Mouse (Mus musculus) brain, embryonic 14.5 days (tissue): ENCODE measurements at regions not wholly inside any gene's neighbourhood (a gene's known extent, or its start where the extent isn't known, plus 50 kb on each side); places are given as distances from the start of the nearest gene placed in this dataset.
"Not testable (repeated sequence)": the region's sequence is repeated elsewhere in the genome, so short reads cannot be mapped to it uniquely, and the experiment has no call there.

Source experiments
- DNase-seq: peaks from one replicate; pipeline ENCODE4 v3.0.0-alpha.2; 2011; ENCODE audit warnings: low read depth
- CTCF ChIP-seq: fragments of 200-500 bp; IDR thresholded peaks from 2 replicates; pipeline ENCODE4 v1.5.1; 2012; ENCODE audit warnings: inconsistent platforms, mild to moderate bottlenecking, moderate library complexity, borderline replicate concordance; ENCODE audit not compliant: insufficient read depth, insufficient read length; ENCODE audit errors: extremely low read depth
- POLR2A ChIP-seq: fragments of 200-500 bp; IDR thresholded peaks from 2 replicates; pipeline ENCODE4 v1.6.1; 2012; ENCODE audit warnings: mild to moderate bottlenecking, inconsistent platforms, borderline replicate concordance; ENCODE audit not compliant: poor library complexity, insufficient read depth, insufficient read length, severe bottlenecking; ENCODE audit errors: extremely low read depth

DNA sequence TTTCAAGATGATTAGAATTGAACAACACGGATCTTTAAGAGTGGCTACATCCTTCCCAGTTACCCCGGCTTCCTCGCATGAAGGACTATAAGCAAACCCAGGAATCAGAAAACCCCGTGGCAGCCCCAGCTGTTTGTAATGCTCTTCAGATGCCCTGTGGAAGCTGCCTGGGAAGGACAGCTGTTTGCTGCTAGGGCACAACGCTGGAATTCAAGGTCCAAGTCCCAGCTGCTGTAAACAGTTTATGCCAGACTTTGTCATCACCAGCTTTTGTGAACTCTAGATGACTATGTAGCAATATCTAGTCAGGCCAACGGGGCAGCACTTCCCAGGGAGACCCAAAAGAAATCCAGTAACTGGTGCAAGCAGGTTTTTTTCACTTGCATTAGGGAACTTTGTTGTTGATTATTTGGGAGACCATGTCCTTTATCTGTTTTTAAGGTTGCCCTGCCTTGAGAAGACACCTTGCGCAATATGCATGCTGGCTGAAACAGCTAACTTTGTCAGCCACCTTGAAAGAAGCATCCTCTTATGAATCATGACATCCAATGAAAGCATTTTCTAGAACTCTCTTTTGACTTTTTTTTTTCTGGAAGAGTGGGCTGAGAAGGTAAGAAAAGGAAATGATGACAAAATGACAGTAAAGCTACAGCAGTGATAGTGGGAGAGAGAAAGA, 481.5 kb upstream of the Dab2 start:
- no peak for DNase-seq
- TF ChIP-seq POLR2A (no peak), CTCF (no peak)

DNA sequence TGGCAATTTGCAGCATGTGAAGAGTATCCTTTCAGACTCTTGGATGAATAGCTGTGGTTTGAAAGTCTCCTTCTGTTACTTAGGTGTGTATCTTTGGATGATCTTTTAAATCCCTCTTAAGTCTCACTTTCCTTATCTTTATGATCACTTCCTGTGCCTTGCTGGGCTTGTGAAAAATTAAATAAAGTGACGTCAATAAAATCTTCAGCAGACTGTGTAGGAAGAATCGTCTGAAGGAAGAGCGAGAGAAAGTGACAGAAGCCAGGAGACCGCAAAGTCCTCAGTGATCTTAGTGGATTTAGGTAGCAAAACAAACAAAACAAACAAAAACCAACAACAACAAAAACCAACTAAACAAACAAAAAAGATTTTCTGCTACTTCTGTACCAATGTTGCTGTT, 459.6 kb upstream of the Dab2 start:
- TF ChIP-seq CTCF = no peak

GRCm38 (mm10) chr15:5841369-5842149, 458.0 kb upstream of the Dab2 start:
- DNase-seq = not testable (repeated sequence)

More for the DNA sequence above, 459.6 kb upstream of the Dab2 start:
- no peak for DNase-seq

DNA sequence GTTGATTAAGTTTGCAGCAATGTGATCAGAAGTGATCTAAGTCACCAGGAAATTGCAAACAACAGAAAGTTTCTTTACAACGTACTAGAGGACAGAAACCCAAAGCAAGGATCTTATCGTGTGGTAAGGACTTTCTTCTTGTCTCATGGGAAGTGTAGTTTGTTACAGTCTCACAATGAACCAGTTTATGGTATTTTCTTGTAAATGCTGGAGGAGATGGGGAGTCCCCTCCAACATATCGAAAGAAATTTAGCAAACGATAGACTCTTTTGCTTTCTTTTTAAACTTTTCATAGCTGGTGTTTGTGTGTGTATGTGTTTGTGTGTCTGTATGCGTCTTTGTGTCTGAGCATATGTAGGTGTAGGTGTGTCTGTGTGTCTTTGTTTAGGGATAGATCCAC, 453.0 kb upstream of the Dab2 start:
- TF ChIP-seq POLR2A (no peak), CTCF (no peak)

DNA sequence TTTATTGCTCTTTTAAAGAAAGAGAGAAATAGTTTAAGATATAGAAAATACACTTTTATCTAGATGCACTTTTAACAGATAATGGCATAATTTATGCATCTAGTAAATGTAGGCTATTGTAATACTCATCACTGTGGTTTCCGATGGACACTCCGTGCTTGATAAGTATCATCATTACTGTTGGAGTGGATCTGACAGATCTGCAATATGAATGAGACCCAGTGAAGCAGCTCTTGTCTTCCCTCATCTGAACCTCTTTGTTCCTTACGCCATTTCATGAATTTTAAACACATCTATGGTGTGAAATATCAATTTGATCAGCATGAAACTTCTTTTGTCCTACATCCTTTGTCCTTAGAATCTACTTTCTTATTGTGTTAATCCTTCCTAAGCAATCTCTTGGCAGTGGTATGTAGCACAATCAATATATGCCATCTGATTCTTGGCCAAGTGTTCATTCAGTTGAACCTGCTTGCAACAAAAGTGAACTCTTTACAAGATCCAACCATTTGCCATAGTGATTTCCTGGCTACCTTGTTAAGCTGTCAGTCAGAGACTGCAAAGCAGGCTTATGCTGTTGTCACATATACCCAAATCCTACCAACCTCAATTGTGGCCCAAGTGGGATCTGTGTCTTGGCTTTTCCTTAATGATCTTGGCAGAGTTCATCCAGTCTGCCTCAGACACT, 452.0 kb upstream of the Dab2 start:
- no peak for TF ChIP-seq CTCF
- TF ChIP-seq POLR2A = no peak
- peak; percentile 69 for DNase-seq

More for the DNA sequence above, 453.0 kb upstream of the Dab2 start:
- DNase-seq = no peak

- no peak for DNase-seq
- TF ChIP-seq POLR2A = no peak
- no peak for TF ChIP-seq CTCF
Measured at GRCm38 (mm10) chr15:5852523-5852922, 447.1 kb upstream of the Dab2 start.

DNA sequence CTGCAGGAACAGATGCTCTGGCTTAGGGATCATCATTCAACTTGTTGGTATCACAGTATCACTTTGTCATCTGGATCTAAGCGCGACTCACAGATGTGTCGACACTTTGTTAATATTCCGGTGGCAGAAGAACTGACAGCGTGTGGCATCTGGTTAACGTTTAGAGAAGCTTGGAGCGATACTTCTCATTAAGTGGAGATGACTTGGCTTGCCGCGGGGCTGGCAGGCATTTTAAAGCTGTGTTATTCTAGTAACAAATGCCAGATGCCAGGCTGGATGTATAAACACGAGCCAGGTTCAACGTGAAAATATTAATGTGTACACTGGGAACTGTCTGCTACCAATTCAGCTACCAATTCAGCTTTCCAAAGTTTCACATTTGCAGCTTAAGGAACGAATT, 430.3 kb upstream of the Dab2 start:
- TF ChIP-seq POLR2A (no peak), CTCF (no peak)
- peak; percentile 25 for DNase-seq

DNA sequence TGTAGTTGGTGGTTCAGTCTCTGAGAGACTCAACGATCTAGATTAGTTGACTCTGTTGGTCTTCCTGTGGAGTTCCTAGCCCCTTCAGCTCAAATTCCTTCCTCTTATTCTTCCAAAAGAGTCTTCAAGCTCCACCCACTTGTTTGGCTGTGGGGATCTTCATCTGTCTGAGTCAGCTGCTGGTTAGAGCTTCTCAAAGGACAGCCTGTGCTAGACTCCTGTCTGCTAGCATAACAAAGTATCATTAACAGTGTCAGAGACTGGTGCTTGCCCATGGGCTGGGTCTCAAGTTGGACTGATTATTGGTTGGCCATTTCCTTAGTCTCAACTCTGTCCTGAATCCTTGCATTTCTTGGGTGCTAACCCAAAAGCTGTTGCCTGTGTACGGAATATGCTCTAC, 429.7 kb upstream of the Dab2 start:
- no peak for DNase-seq
- TF ChIP-seq POLR2A (no peak), CTCF (no peak)

DNA sequence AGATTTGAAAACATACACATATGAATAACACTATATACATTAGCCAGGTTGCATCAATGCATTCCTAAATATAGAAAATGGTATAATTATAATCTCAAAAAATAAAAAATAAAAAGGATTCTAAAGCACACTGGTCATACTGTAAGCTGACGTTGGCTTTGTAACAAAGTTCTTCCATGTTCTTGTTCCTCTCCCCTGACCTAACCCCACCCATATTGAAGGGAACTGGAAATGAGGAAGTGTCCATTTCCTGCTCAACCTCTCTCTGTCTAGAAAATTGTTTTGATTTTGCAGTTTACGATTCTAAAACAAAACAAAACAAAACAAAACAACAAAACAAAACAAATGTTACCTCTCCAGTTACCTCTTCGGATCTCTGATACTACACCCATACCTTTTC, 427.5 kb upstream of the Dab2 start:
- DNase-seq = no peak
- TF ChIP-seq POLR2A = no peak

DNA sequence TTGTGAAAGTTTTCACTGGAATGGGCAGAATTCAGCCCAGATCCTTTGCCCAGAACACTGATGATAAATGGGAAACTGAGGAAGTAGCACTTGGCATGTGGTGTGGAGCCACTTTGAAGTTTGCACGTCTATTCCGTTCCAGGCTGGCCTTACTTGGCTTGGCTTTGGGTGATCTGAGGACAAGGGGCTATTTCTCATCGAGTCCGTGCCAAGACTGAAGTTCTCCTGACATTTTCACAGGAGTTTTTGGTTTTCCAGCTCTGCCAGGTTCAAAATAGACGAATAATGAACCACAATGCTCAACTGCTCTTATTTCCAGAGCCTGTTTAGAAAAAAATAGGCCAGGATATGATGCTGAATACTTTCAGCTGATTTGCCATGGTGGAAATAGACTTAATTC, 421.8 kb upstream of the Dab2 start:
- no peak for TF ChIP-seq POLR2A
- TF ChIP-seq CTCF = no peak
- no peak for DNase-seq

DNA sequence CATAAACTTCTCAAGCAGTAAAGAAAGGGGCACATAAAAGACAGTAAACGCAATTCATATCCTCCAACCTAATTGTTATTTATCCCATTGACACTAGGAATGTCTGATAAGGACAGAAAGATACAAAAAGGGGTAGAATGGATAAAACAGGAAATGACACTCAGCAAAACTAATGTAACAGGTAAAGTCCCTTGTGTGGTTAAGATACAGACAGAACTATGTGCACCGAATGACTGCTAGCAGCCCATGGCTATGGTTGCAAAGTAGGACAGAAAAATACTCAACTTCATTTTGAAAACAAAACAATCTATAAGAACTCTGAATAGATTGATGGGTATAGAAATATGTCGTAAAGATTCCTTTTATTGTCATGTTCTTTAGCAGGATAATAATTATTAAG, 408.4 kb upstream of the Dab2 start:
- DNase-seq = no peak
- TF ChIP-seq CTCF = no peak
- TF ChIP-seq POLR2A = no peak

DNA sequence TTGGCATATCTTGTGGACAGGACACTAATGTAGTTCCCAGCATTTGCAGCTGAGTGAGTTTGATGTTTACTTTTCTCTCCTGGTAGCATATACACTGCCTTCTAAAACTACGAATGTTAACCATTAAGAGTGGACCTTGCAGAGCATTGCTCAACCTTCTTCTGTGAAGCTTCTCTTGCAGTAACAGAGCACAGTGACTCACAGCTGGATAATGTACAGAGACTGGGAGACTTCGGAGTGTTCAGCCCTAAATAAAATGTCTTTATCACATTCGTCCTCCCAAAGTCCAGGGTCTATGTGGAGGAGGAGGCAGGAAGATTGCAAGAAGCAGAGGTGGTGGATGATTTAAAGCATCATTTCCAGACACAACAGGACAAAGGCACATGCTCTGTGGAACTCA, 407.6 kb upstream of the Dab2 start:
- TF ChIP-seq CTCF = no peak
- TF ChIP-seq POLR2A = no peak
- no peak for DNase-seq

GRCm38 (mm10) chr15:5895688-5896470, 403.7 kb upstream of the Dab2 start:
- not testable (repeated sequence) for DNase-seq

DNA sequence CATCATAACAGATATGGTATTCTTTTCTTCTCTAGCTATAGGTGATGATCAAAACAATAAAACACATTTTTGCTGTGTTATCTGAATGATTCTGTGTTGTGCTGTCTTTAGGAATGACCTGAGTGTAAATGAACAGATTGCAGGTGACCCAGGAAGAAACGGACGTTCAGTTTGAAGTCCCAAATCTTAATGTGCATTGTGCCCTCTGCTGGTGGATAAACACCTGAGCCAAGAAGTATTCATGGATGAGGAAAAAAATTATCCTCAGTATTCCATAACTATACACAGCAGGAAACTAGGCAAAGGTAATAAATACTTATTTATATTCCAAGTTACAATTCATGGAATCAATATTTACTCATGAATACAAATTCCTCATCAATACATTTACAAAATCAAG, 384.3 kb upstream of the Dab2 start:
- DNase-seq = peak; percentile 77
- no peak for TF ChIP-seq POLR2A
- TF ChIP-seq CTCF = peak; percentile 56; the same call in 1 of the 2 replicates

DNA sequence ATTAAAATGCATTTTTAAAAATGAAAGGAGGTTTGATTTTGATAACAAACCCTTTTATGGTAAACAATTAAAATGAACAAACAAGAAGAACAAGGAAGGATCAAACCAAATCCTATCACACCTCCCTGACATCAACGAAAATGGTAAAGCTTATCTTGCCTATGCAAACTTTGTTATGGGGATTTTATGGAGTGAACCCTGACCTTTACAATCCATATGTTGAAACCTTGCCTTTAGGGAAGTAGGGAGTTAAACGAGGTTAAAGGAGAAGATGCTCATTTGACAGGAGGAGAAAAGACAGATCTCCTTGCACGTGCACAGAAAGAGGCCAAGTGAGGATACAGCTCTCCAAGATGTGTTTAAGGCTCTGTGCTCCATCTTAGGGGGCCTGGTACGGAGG, 379.5 kb upstream of the Dab2 start:
- TF ChIP-seq POLR2A (no peak), CTCF (no peak)
- DNase-seq = no peak
